Mouse (Mus musculus): ENCODE measurements around the gene Ankrd33b.

- no peak for TF ChIP-seq POLR2A (IDR thresholded peaks at IDR 0.05; ENCODE audit: low read depth, low read length)
- no peak for TF ChIP-seq CTCF (IDR thresholded peaks at IDR 0.05; ENCODE audit: extremely low read depth, insufficient read depth, insufficient read length, insufficient replicate concordance)
Measured at GRCm38 (mm10) chr15:31292627-31293026, 74.9 kb downstream of the Ankrd33b start.
